Mouse (Mus musculus) Patski (cell line): ENCODE results near the gene Lefty1. TPM values are rescaled to one million over a fixed set of nuclear protein-coding genes. Genes with fewer than 3 reads are reported as not detected.

Source experiments
- ATAC-seq: fragments of 100-300 bp; one replicate; pipeline ENCODE4 v1.8.0; 2021
- CTCF ChIA-PET: fragments of 350-600 bp; sonication (Branson Sonifier 250); formaldehyde crosslinking; loops from one replicate; lab custom pipeline; 2022; ENCODE audit warnings: inconsistent platforms; lab: Charles Lee
- POLR2A ChIA-PET: fragments of 350-600 bp; sonication (Branson Sonifier 250); formaldehyde crosslinking; loops from one replicate; lab custom pipeline; 2022; ENCODE audit warnings: antibody characterized with exemption, inconsistent platforms; lab: Charles Lee
- DNase-seq: peaks from one replicate; pipeline ENCODE4 v3.0.0-alpha.2; 2011; ENCODE audit warnings: low read depth, low spot score
- H3K27me3 ChIP-seq: fragments of 371-371 bp; one replicate; pipeline ENCODE4 v1.5.1; 2021
- CTCF ChIP-seq: fragments of 100-300 bp; IDR thresholded peaks from one replicate; pipeline ENCODE4 v1.5.1; 2021
- in situ Hi-C: fragments of 300-500 bp; cut with MboI; formaldehyde crosslinking; loops from 3 replicates; pipeline ENCODE4 v1.11.1; 2018; ENCODE audit warnings: low pct_unique_long_range_greater_than_20kb, mixed read lengths
- polyA plus RNA-seq: library from polyadenylated mRNA; unstranded; gene quantifications from one replicate; pipeline ENCODE4 v1.2.3, GENCODE M21; 2021

The Lefty1 gene
- polyA plus RNA-seq, 1 experiment from 2014 or later, result 0.06 TPM

DNA sequence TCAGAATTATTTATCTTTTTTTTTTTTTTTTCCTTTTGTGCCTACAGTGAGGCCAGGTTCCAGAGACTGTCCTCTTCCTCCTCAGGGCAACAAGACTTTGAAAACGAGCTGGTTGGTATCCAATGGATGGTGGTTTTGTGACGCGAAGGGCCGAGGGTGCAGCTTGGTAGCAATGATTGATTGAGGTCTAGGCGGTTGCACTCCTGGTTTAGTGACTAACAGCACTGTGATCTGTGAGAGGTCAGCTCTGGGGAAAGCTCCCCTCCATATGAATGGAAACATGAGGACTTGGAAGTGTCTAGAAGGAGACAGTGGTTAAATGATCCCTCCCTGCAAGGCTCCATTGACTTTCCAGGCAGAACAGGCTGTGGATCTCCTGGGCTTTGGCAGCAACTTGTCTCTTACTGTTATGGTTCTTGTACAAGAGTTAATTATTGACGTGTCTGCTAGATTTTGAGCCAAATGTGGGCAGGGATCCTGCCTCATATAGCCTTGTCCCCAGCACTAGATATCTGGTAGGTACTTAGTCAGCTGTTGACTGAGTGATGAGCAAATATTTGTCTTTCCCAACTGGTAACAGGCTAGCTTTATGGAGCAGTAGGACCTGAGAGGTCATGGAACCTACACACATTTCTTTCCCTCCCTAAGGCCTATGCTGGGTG is 17.4 kb downstream of the Lefty1 start:
- TF ChIP-seq CTCF, result no peak
- DNase-seq, result peak; percentile 92
- in situ Hi-C loops, result no loop called here
- H3K27me3 ChIP-seq, result no peaks in the 10 kb centered on the region
- ATAC-seq, result peak; percentile 63
- ChIA-PET POLR2A (interaction anchor here (0.7 to 1.2 kb wide), 2 partner anchors 10 to 31 kb away, joined by 6 to 8 read pairs; partner anchors contain the start of gene Tmem63a), CTCF (interaction anchor here (0.8 to 1.6 kb wide), 3 partner anchors 15 to 48 kb away, joined by 3 to 5 read pairs (median 4); partner anchors contain the start of gene Pycr2)

DNA sequence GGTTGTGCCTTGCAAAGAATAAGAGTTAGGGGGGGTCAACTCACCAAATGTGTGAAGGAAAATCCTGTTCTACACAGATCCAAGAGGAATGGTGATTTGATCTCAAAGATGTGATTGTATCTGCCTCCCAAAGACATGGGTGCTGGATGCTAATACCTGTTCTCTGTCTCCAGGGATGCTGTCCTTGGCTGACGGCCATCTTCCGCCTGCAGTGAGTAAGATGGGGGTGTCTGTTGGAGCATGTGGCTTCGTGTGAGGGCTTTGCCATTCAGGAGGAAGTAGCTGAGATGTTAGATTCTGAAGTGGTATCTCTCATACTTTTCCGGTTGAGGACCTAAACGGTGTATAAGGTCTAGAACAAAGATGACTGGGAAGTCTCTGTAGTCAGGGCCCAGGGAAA is 18.0 kb downstream of the Lefty1 start:
- TF ChIP-seq CTCF, result no peak
- no peak for ATAC-seq

GRCm38 (mm10) chr1:180956401-180956800 is 21.6 kb downstream of the Lefty1 start:
- CTCF ChIA-PET, result interaction anchor here (1.9 kb wide), 1 partner anchor 15 kb away, joined by 6 read pairs; the partner anchor contains the start of gene Tmem63a
- POLR2A ChIA-PET, result no interaction called here
- in situ Hi-C loops, result no loop called here
- no peaks in the 10 kb centered on the region for H3K27me3 ChIP-seq
- ATAC-seq (no peak), DNase-seq (no peak)
- TF ChIP-seq CTCF, result no peak

More for the DNA sequence above, 18.0 kb downstream of the Lefty1 start:
- H3K27me3 ChIP-seq, result no peaks in the 10 kb centered on the region
- in situ Hi-C loops, result no loop called here
- POLR2A ChIA-PET, result no interaction called here
- CTCF ChIA-PET, result interaction anchor here (1.6 kb wide), 2 partner anchors 12 to 15 kb away, joined by 3 to 4 read pairs; no protein-coding TSS in a partner anchor
- DNase-seq, result no peak

DNA sequence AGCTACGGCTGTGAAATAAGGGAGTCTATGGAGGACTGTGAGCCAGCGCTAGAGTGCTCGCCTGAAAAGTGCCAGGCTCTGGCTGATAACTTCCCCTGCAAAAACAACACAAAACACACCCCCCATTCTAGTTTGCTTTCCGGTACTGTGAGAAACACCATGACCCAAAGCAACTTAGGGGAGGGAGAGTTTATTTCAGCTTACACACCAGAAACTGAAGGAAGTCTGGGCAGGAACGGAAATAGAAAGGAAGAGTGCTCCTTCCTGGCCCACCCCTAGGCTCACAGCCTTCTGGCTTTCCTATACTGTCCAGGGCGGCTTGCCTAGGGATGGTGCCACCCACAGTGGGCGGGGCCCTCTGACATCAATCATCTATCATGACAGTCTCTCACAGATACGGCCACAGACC is 22.2 kb downstream of the Lefty1 start:
- ChIA-PET CTCF (no interaction called here), POLR2A (no interaction called here)
- ATAC-seq (no peak), DNase-seq (no peak)
- H3K27me3 ChIP-seq, result no peaks in the 10 kb centered on the region
- in situ Hi-C loops, result no loop called here
- no peak for TF ChIP-seq CTCF

DNA sequence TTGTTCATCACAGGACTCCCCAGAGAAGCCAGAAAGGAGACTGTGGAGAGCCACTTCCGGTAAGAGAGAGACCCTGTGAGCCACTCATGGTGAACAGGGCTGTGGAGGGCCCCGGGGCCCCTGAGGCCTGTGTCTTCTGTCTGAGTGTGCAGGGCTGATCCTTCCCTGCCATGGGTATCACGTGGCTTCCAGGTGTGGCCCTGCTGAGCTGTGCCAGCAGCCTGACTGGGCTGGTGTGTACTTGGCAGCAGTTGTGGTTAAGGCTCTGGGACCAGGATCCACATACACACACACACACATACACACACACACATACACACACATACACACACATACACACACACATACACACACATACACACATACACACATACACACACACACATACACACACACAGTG is 23.2 kb downstream of the Lefty1 start:
- ATAC-seq (no peak), DNase-seq (no peak)
- TF ChIP-seq CTCF, result no peak
- in situ Hi-C loops, result no loop called here
- ChIA-PET POLR2A (no interaction called here), CTCF (interaction anchor here (1.1 kb wide), 1 partner anchor 18 kb away, joined by 3 read pairs; no protein-coding TSS in a partner anchor)
- H3K27me3 ChIP-seq, result no peaks in the 10 kb centered on the region

DNA sequence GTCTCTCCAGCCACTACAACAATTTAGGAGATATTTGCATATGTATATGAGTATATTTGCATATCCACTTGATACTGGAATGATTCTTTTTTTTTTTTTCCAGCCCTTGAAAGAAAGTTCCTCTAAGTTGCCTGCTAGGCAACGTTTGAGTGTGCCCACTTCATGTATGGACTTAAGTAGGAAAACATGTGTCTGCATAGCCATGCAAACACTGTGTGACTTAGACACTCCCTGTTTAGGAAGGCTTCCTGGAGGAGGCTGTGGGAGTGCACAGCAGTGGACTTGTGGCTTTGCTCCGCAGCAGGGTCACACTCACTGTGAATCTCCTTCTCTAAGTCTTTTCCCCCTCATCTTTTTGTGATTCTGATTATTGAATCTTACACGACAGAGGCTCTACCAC is 24.0 kb downstream of the Lefty1 start:
- in situ Hi-C loops, result no loop called here
- POLR2A ChIA-PET, result no interaction called here
- DNase-seq (no peak), ATAC-seq (no peak)
- no peak for TF ChIP-seq CTCF
- H3K27me3 ChIP-seq, result no peaks in the 10 kb centered on the region
- CTCF ChIA-PET, result interaction anchor here (1.1 kb wide), 1 partner anchor 17 kb away, joined by 3 read pairs; no protein-coding TSS in a partner anchor

DNA sequence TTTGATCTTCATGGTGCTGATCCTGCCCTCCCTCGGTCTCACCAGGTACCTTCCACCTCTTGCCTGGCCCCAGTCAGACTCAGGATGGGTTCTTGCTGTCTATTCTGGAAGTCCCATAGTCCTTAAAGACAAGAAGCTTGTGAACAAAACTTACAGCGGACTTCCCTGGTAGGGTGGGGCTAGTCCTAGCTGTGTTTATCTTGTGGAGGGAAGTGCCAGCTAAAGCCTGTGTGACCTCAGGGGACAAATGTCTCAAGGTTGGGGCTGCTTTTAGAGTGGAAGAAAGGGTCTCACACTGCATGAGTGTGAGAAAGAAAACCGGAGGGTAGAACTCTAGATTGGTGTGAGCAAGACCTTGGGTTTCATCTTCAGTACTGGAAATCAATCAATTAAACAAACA is 31.0 kb downstream of the Lefty1 start:
- no peak for TF ChIP-seq CTCF
- DNase-seq, result no peak
- ATAC-seq, result no peak
- in situ Hi-C loops, result no loop called here
- ChIA-PET POLR2A (interaction anchor here (1.3 kb wide), 1 partner anchor 24 kb away, joined by 3 read pairs; the partner anchor contains the start of gene Tmem63a), CTCF (interaction anchor here (1.1 kb wide), 2 partner anchors 55 to 65 kb away, joined by 3 read pairs; no protein-coding TSS in a partner anchor)
- H3K27me3 ChIP-seq, result no peaks in the 10 kb centered on the region

GRCm38 (mm10) chr1:180966542-180966941 is 31.7 kb downstream of the Lefty1 start:
- in situ Hi-C loops, result no loop called here
- POLR2A ChIA-PET, result interaction anchor here (1.3 kb wide), 1 partner anchor 24 kb away, joined by 3 read pairs; the partner anchor contains the start of gene Tmem63a
- ATAC-seq (peak; percentile 52), DNase-seq (no peak)
- H3K27me3 ChIP-seq, result no peaks in the 10 kb centered on the region
- CTCF ChIA-PET, result interaction anchor here (1.1 kb wide), 2 partner anchors 56 to 65 kb away, joined by 3 read pairs; no protein-coding TSS in a partner anchor
- no peak for TF ChIP-seq CTCF

- no peaks in the 10 kb centered on the region for H3K27me3 ChIP-seq
- DNase-seq, result no peak
- ChIA-PET CTCF (interaction anchor here (1.1 to 1.3 kb wide), 2 partner anchors 15 to 66 kb away, joined by 3 to 4 read pairs; no protein-coding TSS in a partner anchor), POLR2A (no interaction called here)
- ATAC-seq, result no peak
- in situ Hi-C loops, result no loop called here
- TF ChIP-seq CTCF, result no peak
Measured at GRCm38 (mm10) chr1:180967261-180967660, 32.4 kb downstream of the Lefty1 start.

- POLR2A ChIA-PET, result no interaction called here
- CTCF ChIA-PET, result interaction anchor here (1.8 to 3.3 kb wide), 4 partner anchors 34 to 74 kb away, joined by 10 to 12 read pairs (median 11); no protein-coding TSS in a partner anchor
Measured at GRCm38 (mm10) chr1:180972941-180973340, 38.1 kb downstream of the Lefty1 start.

More at GRCm38 (mm10) chr1:180972941-180973340, 38.1 kb downstream of the Lefty1 start:
- ATAC-seq (no peak), DNase-seq (no peak)
- no peak for TF ChIP-seq CTCF
- H3K27me3 ChIP-seq, result no peaks in the 10 kb centered on the region
- in situ Hi-C loops, result loop anchor here (5.0 kb wide), 1 partner anchor 71 kb away; the partner anchor contains the start of gene Pycr2
